Mouse (Mus musculus) midbrain, embryonic 13.5 days (tissue): ENCODE measurements around the gene Magoh. TPM values are rescaled to one million over a fixed set of nuclear protein-coding genes. Genes with fewer than 3 reads are reported as not detected.

Source experiments
- ATAC-seq: fragments of 200-750 bp; cut with Nextera tagmentation; 2 replicates; pipeline ENCODE4 v1.8.0; 2017; ENCODE audit warnings: mild to moderate bottlenecking, moderate TSS enrichment, moderate library complexity
- H3K27ac ChIP-seq: fragments of 300-500 bp; sonication (generic); 2 replicates; pipeline ENCODE4 v1.5.1; 2015; ENCODE audit warnings: inconsistent platforms, mild to moderate bottlenecking, moderate library complexity
- H3K27me3 ChIP-seq: fragments of 300-500 bp; sonication (generic); 2 replicates; pipeline ENCODE4 v1.6.1; 2015; ENCODE audit warnings: mild to moderate bottlenecking, inconsistent platforms
- H3K36me3 ChIP-seq: fragments of 300-500 bp; sonication (generic); 2 replicates; pipeline ENCODE4 v1.6.1; 2015; ENCODE audit warnings: mild to moderate bottlenecking, inconsistent platforms
- H3K4me1 ChIP-seq: fragments of 300-500 bp; sonication (generic); replicated peaks from 2 replicates; pipeline ENCODE4 v1.6.1; 2015; ENCODE audit warnings: inconsistent platforms
- H3K4me2 ChIP-seq: fragments of 300-500 bp; sonication (generic); replicated peaks from 2 replicates; pipeline ENCODE4 v1.6.1; 2015; ENCODE audit warnings: moderate library complexity, mild to moderate bottlenecking, inconsistent platforms
- H3K4me3 ChIP-seq: fragments of 300-500 bp; sonication (generic); replicated peaks from 2 replicates; pipeline ENCODE4 v1.5.1; 2015; ENCODE audit warnings: mild to moderate bottlenecking, inconsistent platforms
- H3K9ac ChIP-seq: fragments of 300-500 bp; sonication (generic); replicated peaks from 2 replicates; pipeline ENCODE4 v1.6.1; 2015; ENCODE audit warnings: mild to moderate bottlenecking, inconsistent platforms
- H3K9me3 ChIP-seq: fragments of 300-500 bp; sonication (generic); 2 replicates; pipeline ENCODE4 v1.6.1; 2016; ENCODE audit warnings: mild to moderate bottlenecking, inconsistent platforms
- WGBS: fragments of 180-500 bp; shearing (Covaris S2); methylation state at CpG from one replicate; pipeline ENCODE4 v1.1.7; 2015; 5-methylcytosine and 5-hydroxymethylcytosine counted together
- polyA plus RNA-seq: library from polyadenylated mRNA; unstranded; fragments of >200 nt; fragmentation: Nextera tagmentation; extraction: Ambion mirVana; gene quantifications from 2 replicates; pipeline ENCODE4 v1.2.1, GENCODE M21; 2015

Gene Magoh
- 167 and 169 TPM in 2 replicates for polyA plus RNA-seq

DNA sequence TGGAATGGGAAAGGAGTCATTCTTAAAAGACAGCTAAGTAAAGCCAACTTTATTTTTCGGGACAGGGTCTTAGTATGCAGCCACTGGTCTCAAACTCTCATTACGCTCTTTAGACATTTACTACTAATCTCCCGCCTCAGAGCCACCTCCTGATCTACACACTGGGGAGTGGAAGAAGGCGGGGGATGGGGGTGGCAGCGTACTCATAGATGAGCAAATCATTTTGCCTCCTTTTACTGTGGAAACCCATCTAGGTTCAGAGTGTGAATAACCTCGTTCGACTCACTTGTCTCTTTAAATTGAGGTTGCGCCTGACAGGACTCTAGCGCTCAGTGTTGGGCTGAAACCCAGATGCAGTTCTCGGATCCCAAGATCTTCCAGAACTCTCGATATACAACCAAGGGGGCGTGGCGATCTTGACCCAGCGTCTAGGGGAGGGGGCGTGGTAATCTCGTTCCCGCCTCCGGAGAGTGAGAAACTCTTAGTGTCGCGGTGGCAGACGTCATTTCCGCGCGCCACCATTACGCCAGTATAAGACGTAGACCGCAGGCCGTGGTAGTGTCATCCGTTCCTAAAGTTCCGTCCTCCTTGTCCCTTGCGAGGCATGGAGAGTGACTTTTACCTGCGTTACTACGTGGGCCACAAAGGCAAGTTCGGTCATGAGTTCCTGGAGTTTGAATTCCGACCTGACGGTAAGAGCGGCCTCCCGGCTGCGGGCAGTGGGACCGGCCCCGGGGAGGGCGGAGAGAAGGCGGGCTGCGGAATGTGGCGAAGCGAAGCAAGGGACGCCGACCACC lies at the start of gene Magoh:
Gene Magoh (plus strand): TSS at position 502 of the 797 bp plus-strand sequence.
- Histone ChIP-seq H3K27me3 (no peaks in the 10 kb centered on the region), H3K9me3 (no peaks in the 10 kb centered on the region), H3K27ac (peak within 1 kb of the TSS; percentile 67; the same call in 1 of the 2 replicates), H3K4me2 (peak within 1 kb of the TSS; percentile 87), H3K9ac (peak within 1 kb of the TSS; percentile 82), H3K4me3 (peak within 1 kb of the TSS; percentile 95), H3K36me3 (peaks cover 28% of the 10 kb centered on the region), H3K4me1 (peaks cover 18% of the 10 kb centered on the region)
- peak; percentile 90 for ATAC-seq
- 3% methylated on average over 48 of the region's 48 CpGs for WGBS

GRCm38 (mm10) chr4:107830189-107830588 lies 49.4 kb upstream of the Magoh start:
- Histone ChIP-seq H3K9ac (peak overlapping the region; percentile 34), H3K4me2 (0 out of 2 replicates have a peak overlapping the region, but pooled peaks have one; percentile 1), H3K27ac (peak overlapping the region; percentile 87), H3K9me3 (no peaks in the 10 kb centered on the region), H3K36me3 (no peaks in the 10 kb centered on the region), H3K4me1 (peaks cover 100% of the 10 kb centered on the region), H3K27me3 (no peaks in the 10 kb centered on the region), H3K4me3 (no peak overlapping the region)
- ATAC-seq, result peak; percentile 14; the same call in 1 of the 2 replicates
- 40% methylated on average over 10 of the region's 10 CpGs for WGBS

GRCm38 (mm10) chr4:107830821-107831221 lies 48.7 kb upstream of the Magoh start:
- Histone ChIP-seq H3K27me3 (no peaks in the 10 kb centered on the region), H3K9me3 (no peaks in the 10 kb centered on the region), H3K4me2 (peak overlapping the region; percentile 21), H3K9ac (peak overlapping the region; percentile 55), H3K27ac (peak overlapping the region; percentile 87), H3K4me3 (no peak overlapping the region), H3K4me1 (peaks cover 100% of the 10 kb centered on the region), H3K36me3 (no peaks in the 10 kb centered on the region)
- 8% methylated on average over 7 of the region's 7 CpGs for WGBS
- ATAC-seq, result peak; percentile 72

GRCm38 (mm10) chr4:107831678-107832077 lies 47.9 kb upstream of the Magoh start:
- H3K4me3 ChIP-seq, result no peak overlapping the region
- H3K4me2 ChIP-seq, result no peak overlapping the region
- 90% methylated on average over 6 of the region's 6 CpGs for WGBS
- peaks cover 100% of the 10 kb centered on the region for H3K4me1 ChIP-seq
- no peaks in the 10 kb centered on the region for H3K36me3 ChIP-seq
- peak overlapping the region; percentile 55 for H3K9ac ChIP-seq
- ATAC-seq, result no peak
- peak overlapping the region; percentile 87 for H3K27ac ChIP-seq
- no peaks in the 10 kb centered on the region for H3K27me3 ChIP-seq
- H3K9me3 ChIP-seq, result no peaks in the 10 kb centered on the region

DNA sequence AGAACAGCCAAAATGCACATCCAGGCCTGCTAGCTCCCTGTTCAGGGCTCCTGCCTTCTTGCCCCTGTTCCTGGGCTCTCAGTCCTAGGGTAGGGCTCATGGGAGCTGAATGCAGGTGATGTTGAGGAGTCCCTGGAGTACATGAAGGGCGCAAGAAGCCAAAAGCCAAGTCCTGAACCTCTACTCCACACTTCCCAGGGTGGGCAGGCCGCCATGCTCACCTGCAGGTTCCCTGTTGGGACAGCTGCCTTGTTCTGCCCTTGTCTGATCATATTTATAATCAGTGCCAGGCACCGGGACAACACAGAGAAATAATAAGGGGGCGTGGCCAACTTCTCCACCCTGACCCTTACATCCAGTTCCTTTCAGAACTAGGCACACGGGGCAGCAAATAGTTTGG lies 46.0 kb upstream of the Magoh start:
- no peak for ATAC-seq
- Histone ChIP-seq H3K36me3 (no peaks in the 10 kb centered on the region), H3K4me3 (no peak overlapping the region), H3K4me2 (no peak overlapping the region), H3K9ac (no peak overlapping the region; the same call in 1 of the 2 replicates), H3K27me3 (no peaks in the 10 kb centered on the region), H3K4me1 (peaks cover 100% of the 10 kb centered on the region), H3K27ac (peak overlapping the region; percentile 95; the same call in 1 of the 2 replicates), H3K9me3 (no peaks in the 10 kb centered on the region)
- WGBS, result 80% methylated on average over 5 of the region's 5 CpGs

- Histone ChIP-seq H3K27me3 (no peaks in the 10 kb centered on the region), H3K4me1 (peaks cover 96% of the 10 kb centered on the region), H3K36me3 (no peaks in the 10 kb centered on the region), H3K9ac (peak overlapping the region; percentile 56), H3K4me3 (no peak overlapping the region), H3K27ac (peak overlapping the region; percentile 95), H3K4me2 (peak overlapping the region; percentile 28), H3K9me3 (no peaks in the 10 kb centered on the region)
- ATAC-seq, result peak; percentile 3
- WGBS, result 28% methylated on average over 22 of the region's 22 CpGs
Measured at GRCm38 (mm10) chr4:107834643-107835314, 44.8 kb upstream of the Magoh start.

- Histone ChIP-seq H3K27me3 (no peaks in the 10 kb centered on the region), H3K4me3 (no peak overlapping the region), H3K9ac (peak overlapping the region; percentile 56), H3K36me3 (no peaks in the 10 kb centered on the region), H3K27ac (peak overlapping the region; percentile 95), H3K9me3 (no peaks in the 10 kb centered on the region), H3K4me1 (peaks cover 93% of the 10 kb centered on the region), H3K4me2 (peak overlapping the region; percentile 28)
- 5% methylated on average over 5 of the region's 5 CpGs for WGBS
- peak; percentile 44 for ATAC-seq
Measured at GRCm38 (mm10) chr4:107835508-107835909, 44.0 kb upstream of the Magoh start.

DNA sequence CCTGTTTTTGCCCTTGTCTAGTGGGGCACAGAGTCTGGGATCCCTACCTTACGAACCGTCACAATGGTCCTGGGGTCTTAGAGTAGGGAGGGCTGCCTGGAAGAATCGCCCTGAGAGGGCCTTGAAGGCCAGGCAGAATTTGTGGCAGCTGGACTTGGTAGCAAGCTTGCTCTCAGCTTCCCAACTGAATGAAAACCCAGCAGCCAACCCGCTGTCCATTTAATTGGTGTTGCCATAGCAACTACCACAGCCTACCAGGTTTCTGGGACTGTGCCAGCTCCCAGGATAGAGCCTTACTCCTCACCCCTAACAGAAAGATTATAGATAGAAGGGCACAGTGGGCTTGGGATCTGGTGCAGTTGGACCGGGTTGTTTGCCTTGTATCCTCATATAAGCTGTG lies 42.8 kb upstream of the Magoh start:
- H3K9ac ChIP-seq, result peak overlapping the region; percentile 56; the same call in 1 of the 2 replicates
- WGBS, result 11% methylated on average over 5 of the region's 5 CpGs
- H3K4me1 ChIP-seq, result peaks cover 86% of the 10 kb centered on the region

GRCm38 (mm10) chr4:107837910-107838309 lies 41.6 kb upstream of the Magoh start:
- Histone ChIP-seq H3K27ac (peak overlapping the region; percentile 95), H3K27me3 (no peaks in the 10 kb centered on the region), H3K4me2 (no peak overlapping the region), H3K4me1 (peaks cover 85% of the 10 kb centered on the region), H3K9ac (0 out of 2 replicates have a peak overlapping the region, but pooled peaks have one; percentile 15), H3K36me3 (no peaks in the 10 kb centered on the region), H3K4me3 (no peak overlapping the region), H3K9me3 (no peaks in the 10 kb centered on the region)
- no peak for ATAC-seq
- 42% methylated on average over 3 of the region's 3 CpGs for WGBS

More for the DNA sequence above, 42.8 kb upstream of the Magoh start:
- H3K9me3 ChIP-seq, result no peaks in the 10 kb centered on the region
- H3K36me3 ChIP-seq, result no peaks in the 10 kb centered on the region
- 0 out of 2 replicates have a peak overlapping the region, but pooled peaks have one; percentile 21 for H3K4me2 ChIP-seq
- no peaks in the 10 kb centered on the region for H3K27me3 ChIP-seq
- peak overlapping the region; percentile 95 for H3K27ac ChIP-seq
- H3K4me3 ChIP-seq, result no peak overlapping the region
- ATAC-seq, result peak; percentile 41

DNA sequence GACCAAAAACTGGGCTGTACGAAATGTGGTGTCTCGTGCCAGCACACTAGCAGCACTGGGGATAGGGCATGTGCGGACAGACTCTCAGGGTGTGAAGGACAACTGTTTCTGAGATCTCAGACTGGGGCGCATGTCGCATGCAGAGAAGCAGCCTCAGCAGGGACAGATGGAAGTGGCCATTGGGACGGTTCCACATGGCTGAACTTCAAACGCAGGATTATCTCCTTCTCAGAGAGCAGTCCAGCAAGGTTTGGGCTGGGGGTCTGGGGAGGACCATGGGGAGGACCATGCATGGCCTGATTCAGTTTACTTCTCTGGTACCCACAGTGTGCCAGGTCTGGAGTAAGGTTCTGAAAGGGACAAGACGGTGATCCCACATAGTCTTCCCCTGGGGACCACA lies 35.9 kb upstream of the Magoh start:
- WGBS, result 28% methylated on average over 8 of the region's 8 CpGs
- H3K36me3 ChIP-seq, result peaks cover 47% of the 10 kb centered on the region
- no peak overlapping the region for H3K4me3 ChIP-seq
- ATAC-seq, result no peak
- no peak overlapping the region for H3K9ac ChIP-seq
- H3K27me3 ChIP-seq, result peaks cover 14% of the 10 kb centered on the region
- no peaks in the 10 kb centered on the region for H3K9me3 ChIP-seq
- peak overlapping the region; percentile 32; the same call in 1 of the 2 replicates for H3K27ac ChIP-seq
- no peak overlapping the region for H3K4me2 ChIP-seq
- H3K4me1 ChIP-seq, result peaks cover 58% of the 10 kb centered on the region

DNA sequence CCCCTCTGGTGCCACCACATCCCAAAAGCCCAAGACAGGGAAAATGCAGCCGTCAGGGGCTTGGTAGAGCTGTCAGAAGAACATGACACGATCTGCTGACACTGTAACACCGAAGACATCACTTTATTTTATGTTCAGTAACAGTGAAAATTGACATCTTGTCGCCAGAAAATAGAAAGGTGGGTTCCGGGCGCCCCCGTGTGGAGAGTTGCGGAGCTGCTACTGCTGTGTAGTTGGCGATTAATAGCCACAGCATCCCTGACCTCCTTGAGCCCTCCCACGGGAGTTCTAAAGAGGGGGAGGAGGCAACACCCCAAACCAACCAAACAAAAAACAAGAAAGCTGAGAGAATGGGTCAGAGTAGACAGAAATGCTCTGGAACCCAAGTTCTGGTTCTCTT lies 34.6 kb upstream of the Magoh start:
- Histone ChIP-seq H3K4me1 (peaks cover 51% of the 10 kb centered on the region), H3K27ac (peak overlapping the region; percentile 57), H3K9me3 (no peaks in the 10 kb centered on the region), H3K9ac (no peak overlapping the region), H3K27me3 (peaks cover 14% of the 10 kb centered on the region), H3K4me2 (no peak overlapping the region), H3K36me3 (peaks cover 60% of the 10 kb centered on the region), H3K4me3 (no peak overlapping the region)
- ATAC-seq, result no peak
- 3% methylated on average over 10 of the region's 10 CpGs for WGBS

DNA sequence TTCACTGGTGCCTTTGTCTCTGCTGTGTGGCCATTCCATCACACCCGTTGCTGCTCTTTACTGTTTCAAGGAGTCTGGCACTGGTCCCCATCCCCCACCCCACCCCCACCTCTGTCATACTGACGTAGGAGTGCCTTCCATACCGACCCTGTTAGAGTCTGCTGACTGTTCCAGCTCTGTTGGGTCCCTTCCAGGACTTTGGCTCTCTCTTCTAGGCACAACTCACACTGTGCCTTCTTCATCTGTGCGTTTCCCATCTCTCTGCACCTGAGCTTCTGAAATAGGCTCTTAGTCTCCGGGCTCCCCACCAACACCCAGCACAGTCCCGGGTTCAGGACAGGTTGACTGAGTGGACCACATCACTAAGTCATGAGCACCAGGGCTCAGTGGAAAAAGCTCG lies 32.8 kb upstream of the Magoh start:
- Histone ChIP-seq H3K9me3 (no peaks in the 10 kb centered on the region), H3K9ac (no peak overlapping the region), H3K4me2 (no peak overlapping the region), H3K4me1 (peaks cover 41% of the 10 kb centered on the region), H3K36me3 (peaks cover 78% of the 10 kb centered on the region), H3K27ac (no peak overlapping the region), H3K27me3 (peaks cover 14% of the 10 kb centered on the region), H3K4me3 (no peak overlapping the region)
- 71% methylated on average over 7 of the region's 7 CpGs for WGBS
- ATAC-seq, result 0 out of 2 replicates have a peak, but pooled peaks have one; percentile 5
